Mouse (Mus musculus) adrenal gland, postnatal 10 days (tissue): Measurements from ENCODE around the gene Zfp523. TPM values are rescaled to one million over a fixed set of nuclear protein-coding genes. Genes with fewer than 3 reads are reported as not detected.
"Not testable (repeated sequence)": the region's sequence is repeated elsewhere in the genome, so short reads cannot be mapped to it uniquely, and the experiment has no call there.

ENCODE experiments used
- DNase-seq: peaks from one replicate; pipeline ENCODE4 v3.0.0; 2021; ENCODE audit warnings: mixed read lengths
- total RNA-seq, 2 experiments: library from RNA; stranded (reverse); gene quantifications; 2 replicates each; pipeline ENCODE4 v1.2.3; 2021

The Zfp523 gene
- total RNA-seq, 2 experiments from 2014 or later: 31.3 to 39.3 TPM

DNA sequence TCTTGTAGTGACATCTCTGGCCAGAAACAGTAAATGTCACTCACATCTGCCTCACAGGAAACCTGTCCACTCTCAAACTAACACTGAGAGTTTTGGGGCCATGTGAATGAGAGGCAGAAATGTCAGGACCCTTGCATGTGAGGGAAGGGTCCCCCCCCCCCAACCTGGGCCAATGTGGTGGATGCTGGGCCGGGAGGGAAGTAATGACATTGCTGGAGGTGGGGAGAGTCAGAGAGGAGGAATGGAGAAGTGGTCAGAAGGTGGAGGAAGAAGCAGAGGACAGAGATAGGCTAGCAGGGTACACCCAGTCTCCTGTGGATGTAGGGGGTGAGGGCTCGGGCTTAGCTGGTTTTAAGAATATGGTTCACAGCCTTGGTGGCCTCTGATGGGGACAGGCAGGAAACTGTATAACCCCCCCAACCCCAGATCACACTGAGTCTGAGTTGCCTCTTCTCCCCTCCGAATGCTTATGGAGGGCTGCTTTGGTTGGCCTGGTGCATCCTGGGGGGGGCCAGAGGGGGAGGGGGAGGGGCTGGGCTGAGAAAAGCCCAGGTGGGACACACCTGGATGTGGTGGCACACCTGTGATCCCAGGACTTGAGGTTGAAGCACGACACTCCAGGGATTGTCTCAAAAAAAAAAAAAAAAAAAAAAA, 32.7 kb downstream of the Zfp523 start:
- DNase-seq: no peak

DNA sequence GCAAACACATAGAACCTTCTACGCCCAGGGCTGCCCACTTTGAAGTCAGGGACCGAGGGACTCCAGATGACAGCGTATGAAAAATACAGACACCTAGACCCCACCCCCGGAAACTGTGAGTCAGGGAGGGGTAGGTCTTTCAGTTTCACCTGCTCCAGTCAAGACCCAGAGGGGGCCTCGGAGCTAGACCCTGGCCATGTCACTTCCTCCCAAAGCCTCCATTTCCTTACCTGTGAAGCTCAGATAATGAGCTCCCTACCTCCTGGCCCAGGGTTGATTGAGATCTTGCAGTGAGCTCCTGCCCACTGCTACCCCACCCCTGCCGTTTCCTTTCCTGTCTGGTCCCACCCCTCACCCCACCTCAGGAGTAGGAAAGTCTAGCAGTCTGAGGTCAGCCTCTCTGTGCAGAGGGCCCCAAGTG, 35.0 kb downstream of the Zfp523 start:
- no peak for DNase-seq

DNA sequence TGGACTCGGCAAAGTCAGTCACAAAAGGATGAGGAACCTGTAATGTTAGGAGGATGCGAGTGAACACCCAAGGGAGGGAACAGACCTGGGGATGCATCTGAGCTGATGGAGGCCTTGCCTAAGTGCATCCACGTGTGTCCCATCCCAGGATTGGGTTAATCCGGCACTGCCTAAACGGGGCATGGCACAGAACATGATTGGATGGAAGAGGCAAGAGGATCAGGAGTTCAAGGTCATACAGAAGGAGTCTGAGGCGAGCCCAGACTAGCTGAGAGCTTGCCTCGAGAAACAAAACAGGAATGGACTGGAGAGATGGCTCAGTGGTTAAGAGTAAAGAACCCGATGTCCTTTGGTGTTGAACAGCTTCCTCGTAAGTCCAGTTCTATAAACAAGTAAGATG, 35.5 kb downstream of the Zfp523 start:
- DNase-seq: no peak

DNA sequence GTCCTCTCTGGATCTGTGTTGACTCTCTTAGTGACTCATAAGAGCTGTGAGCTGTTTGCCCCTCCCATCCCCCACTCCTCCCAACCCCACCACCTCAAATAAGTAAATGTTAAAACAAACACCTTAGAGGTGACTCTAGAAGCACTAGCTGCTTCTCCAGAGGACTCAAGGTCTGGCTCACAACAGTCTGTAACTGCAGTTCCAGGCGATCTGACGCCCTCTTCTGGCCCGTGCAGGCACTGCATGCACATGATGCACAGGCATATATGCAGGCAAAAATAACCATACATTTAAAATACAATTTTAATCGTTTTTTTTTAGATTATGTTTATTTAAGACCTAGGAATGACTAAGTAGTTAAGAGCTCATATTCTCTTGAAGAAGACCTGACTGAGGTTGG, 36.3 kb downstream of the Zfp523 start:
- no peak for DNase-seq

DNA sequence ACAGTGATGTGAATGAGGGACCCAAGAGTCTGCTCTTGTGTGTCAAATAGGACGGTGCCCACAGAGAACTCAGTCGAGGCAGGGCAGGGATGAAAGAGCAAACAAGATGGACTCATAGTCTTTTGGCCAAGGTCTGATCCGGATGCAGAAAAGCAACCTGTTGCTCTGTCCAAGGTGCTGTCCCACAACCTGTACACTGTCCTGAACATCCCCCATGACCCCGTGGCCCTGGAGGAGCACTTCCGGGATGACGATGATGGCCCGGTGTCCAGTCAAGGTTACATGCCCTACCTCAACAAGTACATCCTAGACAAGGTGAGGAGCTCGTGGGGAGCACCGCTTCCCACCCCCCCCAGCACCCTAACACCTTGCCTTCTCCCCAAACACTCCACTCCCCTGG, 39.9 kb downstream of the Zfp523 start:
- no peak for DNase-seq

DNA sequence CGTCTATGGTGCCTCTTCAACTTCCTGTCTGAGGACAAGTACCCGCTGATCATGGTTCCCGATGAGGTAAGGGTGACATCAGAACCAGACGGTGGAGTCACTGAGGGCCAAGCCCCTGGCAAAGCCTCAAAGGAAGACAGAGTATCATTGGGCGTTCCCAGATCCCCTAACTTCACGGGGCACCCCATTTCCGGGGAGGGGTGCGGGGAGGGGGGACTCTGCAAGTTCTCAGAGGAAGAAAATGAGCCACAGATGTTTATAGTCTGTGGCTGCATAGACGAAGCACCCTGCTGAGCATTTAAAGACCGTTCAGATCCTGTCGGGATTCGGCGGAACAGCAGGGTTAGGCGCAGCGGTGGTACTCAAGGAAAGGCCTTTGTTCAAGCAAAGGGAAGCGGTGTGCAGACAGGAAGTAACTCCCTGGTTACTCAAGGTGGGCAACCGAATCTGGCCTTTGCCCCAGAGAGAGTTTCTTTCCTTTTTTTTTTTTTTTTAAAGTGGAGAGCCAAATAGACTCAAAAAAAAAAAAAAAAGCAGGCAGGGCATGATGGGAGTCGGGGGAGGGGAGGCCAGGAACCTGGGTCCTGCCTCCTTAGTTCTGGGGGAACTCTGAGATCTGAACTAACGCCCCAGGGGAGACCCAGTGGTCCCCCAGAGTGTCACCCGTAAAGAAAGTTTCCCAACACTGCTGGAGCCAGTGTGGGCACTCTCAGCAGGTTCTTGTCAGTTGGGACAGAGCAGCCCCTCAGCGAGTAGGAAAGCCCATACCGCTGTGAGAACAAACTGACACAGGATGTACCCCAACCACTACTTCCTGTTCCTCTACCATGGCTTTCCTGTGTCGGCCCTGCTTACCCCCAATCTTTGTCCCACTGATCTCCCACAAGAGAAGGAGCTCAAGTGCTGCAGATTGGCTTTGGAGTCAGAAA, 41.1 kb downstream of the Zfp523 start:
- no peak for DNase-seq

DNA sequence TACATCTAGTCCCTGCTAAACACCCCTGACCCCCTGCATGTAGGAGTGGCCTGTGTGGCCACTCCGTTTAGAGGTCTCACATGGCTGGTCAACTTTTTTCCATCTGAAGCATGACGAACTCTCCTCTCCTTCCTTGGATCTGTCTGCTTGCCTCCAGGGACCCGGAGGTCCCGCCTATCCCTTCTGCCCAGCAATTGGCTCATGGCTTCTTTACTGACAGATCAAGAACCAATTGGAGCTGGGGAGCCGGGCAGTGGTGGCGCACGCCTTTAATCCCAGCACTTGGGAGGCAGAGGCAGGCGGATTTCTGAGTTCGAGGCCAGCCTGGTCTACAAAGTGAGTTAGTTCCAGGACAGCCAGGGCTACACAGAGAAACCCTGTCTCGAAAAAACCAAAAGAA, 45.5 kb downstream of the Zfp523 start:
- DNase-seq: not testable (repeated sequence)

DNA sequence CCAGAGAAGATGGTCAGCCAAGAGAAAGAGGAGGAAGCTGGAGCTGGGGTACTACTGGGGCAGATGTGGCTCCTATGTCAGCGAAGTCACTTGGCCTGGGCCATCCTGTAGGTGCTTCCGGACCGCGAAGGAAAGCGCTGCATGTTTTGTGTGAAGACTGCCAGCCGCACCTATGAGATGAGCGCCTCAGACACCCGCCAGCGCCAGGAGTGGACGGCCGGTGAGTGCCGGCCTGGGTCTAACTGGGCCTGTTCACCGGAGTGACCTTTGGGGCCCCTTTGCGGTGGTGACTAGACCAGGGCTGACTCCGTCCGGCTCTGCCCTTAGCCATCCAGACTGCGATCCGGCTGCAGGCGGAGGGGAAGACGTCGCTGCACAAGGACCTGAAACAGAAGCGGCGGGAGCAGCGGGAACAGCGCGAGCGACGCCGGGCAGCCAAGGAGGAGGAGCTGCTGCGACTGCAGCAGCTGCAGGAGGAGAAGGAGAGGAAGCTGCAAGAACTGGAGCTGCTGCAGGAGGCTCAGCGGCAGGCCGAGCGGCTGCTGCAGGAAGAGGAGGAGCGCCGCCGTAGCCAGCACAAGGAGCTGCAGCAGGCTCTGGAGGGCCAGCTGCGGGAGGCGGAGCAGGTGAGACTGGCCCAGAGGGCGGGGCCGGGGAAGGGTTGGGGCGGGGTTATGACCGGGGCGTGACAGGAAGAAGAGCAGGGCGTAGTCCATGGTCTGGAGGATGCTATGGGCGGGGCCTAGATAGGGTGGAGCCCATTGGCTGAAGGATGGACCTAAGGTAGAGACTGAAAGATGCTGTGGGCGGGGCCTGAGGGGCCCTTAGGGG, 46.8 kb downstream of the Zfp523 start:
- DNase-seq: peak; percentile 97

DNA sequence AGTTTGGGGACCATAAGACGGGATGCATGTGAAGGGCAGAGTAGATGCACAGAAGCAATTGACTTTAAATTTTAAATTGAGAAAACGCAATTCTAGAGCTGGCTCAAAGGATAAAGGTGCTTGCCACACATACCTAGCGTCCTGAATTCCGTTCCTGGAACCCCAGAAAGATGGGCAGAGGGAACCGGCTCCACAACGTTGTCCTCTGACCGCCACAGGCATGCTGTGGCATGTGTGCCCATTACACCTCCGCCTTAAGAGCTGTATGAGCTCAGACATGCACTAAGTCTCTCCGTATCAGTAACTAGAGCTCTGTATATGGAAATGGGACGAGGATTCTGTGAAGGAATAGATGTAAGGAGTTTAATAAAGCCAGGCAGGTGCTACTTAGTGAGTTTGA, 47.7 kb downstream of the Zfp523 start:
- DNase-seq: no peak

DNA sequence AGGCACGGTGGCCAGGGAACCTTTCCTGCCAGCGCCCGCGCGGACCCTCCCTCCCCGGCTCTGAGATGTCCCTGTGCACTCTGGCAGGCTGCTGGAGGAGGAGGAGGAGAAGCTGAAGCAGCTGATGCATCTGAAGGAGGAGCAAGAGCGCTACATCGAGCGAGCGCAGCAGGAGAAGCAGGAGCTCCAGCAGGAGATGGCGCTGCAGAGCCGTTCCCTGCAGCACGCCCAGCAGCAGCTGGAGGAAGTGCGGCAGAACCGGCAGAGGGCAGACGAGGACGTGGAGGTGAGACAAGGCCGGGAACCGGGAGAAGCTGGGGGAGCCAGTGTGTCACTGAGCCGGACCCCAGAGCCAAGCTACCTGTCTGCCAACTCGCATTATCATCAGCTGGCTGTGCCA, 49.1 kb downstream of the Zfp523 start:
- peak; percentile 94 for DNase-seq

DNA sequence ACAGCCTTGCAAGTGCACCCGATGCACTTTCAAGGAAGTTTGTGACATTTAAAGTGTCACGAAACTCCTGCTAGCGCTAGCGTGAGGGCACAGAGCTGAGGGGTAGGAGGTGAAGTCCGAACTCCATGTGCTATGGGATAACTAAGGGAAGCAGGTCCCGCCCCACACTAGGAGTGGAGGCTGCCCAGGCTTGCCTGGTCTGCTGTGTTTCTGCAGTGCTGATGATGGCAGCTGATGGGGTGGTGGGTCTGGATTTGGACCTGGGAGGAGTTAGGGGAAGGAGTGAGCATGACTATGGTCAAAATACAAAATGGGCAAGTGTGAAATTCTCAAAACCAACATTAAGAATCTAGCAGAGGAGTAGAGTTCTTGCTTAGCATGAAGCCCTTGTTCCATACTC, 53.6 kb downstream of the Zfp523 start:
- no peak for DNase-seq

DNA sequence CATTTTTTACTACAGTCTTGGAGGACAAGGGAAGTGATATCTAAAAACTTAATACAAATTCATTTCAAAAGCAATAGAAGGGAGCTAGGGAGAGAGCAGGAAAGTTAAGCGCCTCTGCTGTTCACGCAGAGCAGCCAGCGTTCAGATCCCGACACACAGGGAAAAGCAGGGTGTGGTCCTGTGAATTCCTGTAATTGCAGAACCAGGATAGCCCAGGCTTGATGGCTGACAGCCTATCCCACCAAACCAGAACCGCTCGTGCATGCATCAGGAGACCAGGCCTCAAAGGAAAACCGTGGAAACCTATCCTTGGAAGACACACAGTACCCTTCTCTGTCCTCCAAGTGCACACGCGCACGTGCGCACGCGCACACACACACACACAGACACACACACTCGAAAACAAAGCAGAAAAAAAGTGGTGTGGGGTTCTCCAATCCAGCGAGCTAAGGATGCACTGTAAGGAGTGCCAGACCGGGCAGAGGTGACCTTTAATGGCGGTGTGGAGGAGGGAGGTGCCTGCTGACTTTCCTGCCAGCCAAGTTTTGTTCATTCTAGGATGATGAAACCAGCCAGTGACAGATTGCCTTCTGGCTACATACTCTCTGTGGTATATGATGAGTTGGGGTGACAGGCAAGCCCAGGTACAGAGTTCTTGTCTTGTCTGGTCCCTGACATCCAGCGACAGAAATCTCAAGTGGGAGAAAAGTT, 54.3 kb downstream of the Zfp523 start:
- peak; percentile 56 for DNase-seq

DNA sequence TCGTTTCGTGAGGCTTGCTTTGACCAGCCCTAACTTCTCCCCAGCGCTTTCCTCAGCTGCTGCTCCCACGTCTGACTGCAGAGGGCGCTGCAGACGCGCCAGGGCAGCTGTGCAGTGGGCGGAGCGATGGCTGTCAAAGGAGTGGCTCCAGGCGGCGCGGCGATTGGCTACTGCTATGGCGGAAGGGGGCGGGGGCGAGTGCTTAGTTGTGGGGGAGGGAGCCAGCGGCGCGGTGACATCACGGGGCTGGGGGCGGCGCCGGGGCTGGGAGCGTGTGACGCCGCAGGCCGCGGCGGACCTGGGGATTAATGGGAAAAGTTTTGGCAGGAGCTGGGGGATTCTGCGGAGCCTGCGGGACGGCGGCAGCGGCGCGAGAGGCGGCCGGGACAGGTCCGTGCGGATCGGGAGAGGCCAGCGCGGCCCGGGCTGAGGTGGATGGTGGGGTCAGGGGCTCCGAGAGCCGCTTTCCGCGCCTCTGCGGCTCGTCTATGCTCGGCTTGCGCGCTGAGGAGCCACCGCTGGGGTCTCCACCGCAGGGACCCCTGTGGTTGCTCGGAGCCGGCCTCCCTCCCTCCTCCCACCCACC, 55.6 kb downstream of the Zfp523 start, which contains the start of gene Ppard:
TSS of gene Ppard (plus strand) at position 226 of the 586 bp plus-strand sequence.
- peak; percentile 99 for DNase-seq

DNA sequence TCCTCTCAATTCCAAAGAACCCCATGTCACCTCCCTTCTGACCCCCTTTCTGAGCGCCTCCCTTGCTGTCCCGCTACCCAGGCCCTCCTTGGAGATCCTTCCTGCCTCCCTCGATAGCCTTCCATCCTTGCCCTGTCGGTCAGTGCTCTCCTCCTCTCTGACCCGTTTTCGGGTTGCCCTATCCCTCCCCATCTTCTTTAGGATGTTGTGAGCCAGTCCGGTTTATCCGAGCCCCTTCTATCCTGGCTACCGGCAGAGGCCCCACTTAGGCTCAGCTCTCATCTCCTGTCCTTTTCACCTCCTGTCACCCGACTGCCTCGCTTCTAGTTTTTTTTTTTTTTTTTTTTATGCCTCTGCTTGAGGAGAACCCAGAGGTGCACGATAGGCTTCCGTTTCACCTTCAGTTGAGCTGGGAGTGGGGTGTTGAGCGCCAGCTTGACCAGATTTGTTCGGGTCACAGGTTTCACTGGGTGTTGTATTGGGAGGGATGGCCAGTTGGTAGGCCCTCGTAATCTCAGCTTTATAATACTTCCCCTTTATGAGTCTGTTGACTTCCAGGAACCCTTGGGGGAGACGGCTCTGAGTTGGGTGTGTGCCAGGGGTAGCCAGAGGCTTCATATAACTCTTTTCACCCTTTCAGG, 56.3 kb downstream of the Zfp523 start:
- DNase-seq: peak; percentile 58

DNA sequence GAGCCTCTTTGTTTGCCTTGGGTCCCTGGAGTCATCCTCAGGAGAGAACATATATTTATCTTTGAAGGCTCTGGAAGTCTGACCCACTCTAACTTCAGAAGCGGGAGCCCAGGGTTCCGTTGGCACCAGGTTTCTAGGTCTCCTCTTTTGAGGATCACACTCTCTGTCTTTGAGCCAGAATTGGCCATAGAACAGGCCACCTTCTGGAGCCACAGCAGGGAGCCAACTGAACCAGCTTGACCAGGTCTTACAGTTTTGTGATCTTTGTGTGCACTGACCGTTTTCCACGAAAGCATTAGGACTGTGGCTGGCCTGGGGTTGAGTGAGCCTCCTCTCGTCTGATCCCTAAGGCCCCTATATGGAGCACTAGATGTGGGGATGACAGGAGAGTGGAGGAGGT, 57.7 kb downstream of the Zfp523 start:
- DNase-seq: no peak

DNA sequence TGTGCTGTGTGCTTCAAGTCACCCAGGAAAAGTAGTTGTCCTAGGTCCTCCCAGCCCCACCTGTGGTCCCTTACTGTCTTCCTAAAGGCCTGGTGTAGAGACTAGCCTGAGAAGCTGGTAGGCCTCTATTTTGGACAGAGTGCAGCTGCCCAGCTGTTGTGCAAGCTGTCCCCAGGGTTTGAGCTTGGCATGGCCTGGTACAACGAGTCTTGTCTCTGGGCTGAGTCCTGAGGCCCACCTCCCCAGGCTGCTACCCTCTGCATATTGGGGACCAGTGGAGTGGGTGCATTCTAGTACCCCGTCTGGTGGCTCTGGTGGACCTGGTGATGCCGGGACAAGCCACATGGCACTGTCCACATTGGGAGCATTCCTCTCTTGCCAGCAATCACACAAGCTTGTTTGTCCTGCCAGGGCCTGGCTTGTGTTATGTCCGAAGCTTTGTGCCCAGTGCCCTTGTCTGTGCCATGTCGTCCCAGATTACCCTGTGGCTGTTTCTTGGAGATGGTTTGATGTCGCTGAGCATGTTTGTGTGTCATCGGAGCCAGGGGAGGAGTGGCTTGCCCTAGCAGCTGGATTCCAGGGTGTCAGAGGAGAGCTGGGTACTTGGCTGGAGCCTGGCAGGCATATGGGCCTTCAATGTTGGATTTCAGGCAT, 59.2 kb downstream of the Zfp523 start:
- DNase-seq: peak; percentile 76

DNA sequence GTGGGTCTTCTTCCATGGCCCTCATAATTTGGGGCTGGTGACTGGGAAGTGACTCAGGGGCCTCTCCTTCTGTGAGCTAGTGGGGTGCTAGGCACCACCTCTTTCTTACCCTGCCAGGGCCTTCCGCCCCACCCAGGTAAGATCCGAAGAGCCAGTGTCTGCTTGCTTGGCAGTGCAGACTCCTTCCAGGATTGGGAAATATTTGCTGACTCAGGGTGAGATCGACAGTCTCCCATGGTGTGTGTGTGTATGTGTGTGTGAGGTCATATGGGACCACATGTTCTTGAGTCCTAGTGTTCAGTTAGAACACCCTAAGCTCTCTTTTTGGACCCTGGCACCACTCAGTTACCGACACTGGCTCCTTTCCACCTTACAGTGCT, 59.7 kb downstream of the Zfp523 start:
- DNase-seq: no peak

DNA sequence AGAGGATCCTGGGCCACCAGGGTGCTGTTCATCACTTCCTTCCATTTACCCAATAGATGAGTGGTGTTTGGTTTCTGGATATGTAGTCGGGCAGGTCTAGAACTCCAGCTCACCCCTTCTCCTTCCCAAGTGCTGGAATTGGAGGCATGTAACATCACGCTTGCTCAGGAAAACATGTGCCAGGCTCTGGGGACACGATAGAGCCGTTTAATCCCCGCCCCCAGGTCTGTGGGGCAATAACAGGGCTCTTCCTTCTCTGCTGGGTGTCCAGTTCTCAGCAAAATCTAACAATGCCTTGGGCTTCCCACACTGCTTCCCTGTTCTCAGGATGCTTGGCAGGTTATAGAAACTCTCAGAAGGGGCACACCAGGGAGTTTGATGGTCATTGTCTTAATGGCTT, 60.4 kb downstream of the Zfp523 start:
- DNase-seq: no peak

DNA sequence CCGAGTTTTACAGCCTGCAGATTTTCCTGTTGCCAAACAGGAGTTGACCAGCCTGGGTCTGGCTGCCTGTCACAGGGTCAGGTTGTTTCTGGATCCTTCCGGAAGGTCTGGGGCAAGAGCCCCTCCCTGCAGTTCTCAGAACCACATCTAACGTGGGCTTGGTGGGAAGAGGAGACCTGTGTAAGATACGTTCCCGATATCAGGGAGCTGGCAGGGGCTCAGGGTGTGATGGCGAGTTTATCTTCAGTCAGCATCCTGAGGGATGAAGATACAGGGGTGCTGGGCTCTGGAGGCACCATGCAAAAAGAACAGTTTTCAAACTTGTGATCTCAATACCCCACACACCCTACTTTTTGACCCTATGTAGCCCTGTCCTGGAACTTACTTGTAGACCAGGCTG, 60.9 kb downstream of the Zfp523 start:
- no peak for DNase-seq

DNA sequence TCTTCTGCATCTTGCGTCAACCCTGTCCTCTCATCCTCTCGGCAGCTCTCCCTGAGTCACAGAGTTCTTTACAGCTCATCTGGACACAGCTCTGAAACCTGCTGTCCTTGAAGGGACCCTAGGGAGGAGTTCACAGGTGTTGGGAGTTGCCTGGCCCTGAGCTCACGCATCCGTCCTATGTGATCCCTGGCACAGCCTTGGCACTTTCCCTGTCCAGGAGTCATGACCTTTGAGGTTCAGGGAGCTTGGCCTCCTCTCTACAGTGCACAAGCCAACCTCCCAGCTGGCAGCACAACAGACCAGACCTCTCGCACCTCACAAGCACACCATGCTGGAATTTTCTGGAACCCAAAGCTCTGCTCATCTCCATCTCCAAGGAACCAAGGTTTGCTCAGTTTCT, 63.9 kb downstream of the Zfp523 start:
- no peak for DNase-seq

DNA sequence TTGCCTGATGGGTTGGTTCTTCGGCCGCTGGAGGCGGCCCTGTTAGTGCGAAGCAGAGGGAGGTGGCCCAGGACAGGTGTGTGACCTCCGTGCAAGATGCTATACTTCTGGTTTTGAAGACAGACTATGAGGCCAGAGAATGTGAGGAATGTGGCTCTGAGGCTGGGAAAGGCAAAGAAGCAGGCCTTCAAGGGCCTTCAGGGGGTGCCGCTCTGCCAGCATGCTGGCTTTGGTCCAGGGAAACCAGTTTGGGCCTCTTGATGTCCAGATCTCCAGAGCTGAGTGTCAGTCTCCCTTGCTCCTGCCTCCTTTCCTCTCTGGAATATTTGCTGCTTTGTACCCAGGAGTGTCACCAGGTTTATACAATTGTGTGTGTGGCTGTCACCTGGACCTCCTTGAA, 65.4 kb downstream of the Zfp523 start:
- peak; percentile 51 for DNase-seq
